Mouse (Mus musculus): ENCODE measurements at regions not wholly inside any gene's neighbourhood (a gene's known extent, or its start where the extent isn't known, plus 50 kb on each side); places are given as distances from the start of the nearest gene placed in this dataset.
A peak's percentile ranks its signal among the peaks of the same experiment; 100 is the strongest.

DNA sequence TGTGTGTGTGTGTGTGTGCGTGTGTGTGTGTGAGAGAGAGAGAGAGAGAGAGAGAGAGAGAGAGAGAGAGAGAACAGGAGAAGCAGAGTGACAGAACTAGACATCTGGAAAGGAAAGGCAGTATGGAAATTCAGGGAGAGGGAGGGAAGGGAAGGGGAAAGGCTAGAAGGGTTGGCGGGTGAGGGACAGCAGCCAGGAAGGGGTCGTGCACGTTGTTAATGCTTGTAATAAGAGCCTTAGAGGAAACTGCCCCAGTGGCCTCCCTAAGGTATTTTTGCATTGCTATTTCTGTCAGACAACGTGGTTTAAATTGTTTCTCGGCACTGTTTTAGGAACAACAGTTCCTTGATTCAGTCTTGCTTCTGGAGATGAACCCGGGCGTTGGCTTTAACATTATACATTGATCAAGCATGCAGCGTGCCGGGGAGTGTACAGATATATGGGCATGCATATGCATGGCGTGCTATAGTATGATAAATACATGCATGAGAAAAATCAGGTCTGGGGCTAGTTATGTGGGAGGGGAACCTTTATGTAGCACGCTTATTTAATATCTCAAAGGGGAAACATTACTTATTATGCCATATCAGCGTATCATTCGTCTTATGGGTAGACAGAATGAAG, 52.6 kb upstream of the Ptgfrn start:
- no peak for DNase-seq (ENCODE audit: low spot score in 2 of 2)

GRCm38 (mm10) chr3:101161941-101162531, 52.0 kb upstream of the Ptgfrn start:
- DNase-seq (ENCODE audit: low spot score in 2 of 2) = peak; percentile 48 to 52

- no peak for DNase-seq (ENCODE audit: low spot score in 2 of 2)
Measured at GRCm38 (mm10) chr3:101161421-101161940, 51.4 kb upstream of the Ptgfrn start.

Measured in layer of hippocampus, postnatal 10 days (tissue).